Mouse (Mus musculus): ENCODE results near the gene Cdh13. TPM values are rescaled to one million over a fixed set of nuclear protein-coding genes. Genes with fewer than 3 reads are reported as not detected.
A peak's percentile ranks its signal among the peaks of the same experiment; 100 is the strongest.

Cdh13 gene
- polyA plus RNA-seq, 1 experiment from 2014 or later: 18.5 TPM

DNA sequence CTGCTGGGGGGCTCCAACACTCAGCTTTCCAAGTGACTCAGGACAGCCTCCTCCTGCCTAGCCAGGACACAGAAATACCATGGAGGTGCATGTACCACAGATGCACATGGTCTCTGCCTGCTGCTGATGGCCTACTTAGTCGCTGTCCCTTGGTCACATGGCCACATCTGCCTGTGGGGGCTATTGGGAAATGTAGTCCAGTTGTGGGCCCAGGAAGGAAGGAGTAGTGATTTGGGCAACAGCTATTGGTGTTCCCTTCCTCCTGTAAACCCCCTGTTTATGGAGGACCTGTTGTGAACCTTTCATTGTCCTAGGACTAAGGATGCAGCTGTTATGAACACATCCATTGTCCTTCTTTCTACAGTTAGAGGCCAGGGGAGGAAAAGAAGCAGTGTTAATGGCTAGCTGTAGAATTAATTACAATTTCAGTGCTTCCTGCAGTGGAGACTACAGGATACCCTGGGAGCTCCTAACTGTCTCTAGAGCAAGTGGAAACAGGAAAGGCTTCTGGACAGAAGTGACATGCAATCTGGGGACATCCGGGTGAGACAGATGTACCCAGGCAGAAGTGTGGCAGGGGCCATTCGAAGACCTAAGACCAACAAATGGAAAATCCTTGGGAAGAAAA lies 150.1 kb downstream of the Cdh13 start:
- Histone ChIP-seq H3K4me1 (replicated peaks; ENCODE audit: control insufficient read depth, insufficient read depth) (no peaks in the 10 kb centered on the region), H3K36me3 (ENCODE audit: control insufficient read depth, insufficient read depth, low read length) (no peaks in the 10 kb centered on the region), H3K9ac (ENCODE audit: low read length) (no peak overlapping the region), H3K27ac (replicated peaks) (no peak overlapping the region), H3K27me3 (ENCODE audit: control insufficient read depth, insufficient read depth, low read length) (no peaks in the 10 kb centered on the region), H3K9me3 (ENCODE audit: control insufficient read depth, low read length) (no peaks in the 10 kb centered on the region), H3K4me2 (replicated peaks; ENCODE audit: low read depth) (no peak overlapping the region), H3K4me3 (ENCODE audit: low read depth, low read length) (no peak overlapping the region)
- ATAC-seq (ENCODE audit: low FRiP score, low TSS enrichment): no peak
- DNase-seq (ENCODE audit: low spot score): no peak
- TF ChIP-seq CTCF (IDR thresholded peaks at IDR 0.05; ENCODE audit: low read depth): no peak
- TF ChIP-seq EP300 (optimal IDR thresholded peaks at IDR 0.05): no peak
- 79% methylated on average over 3 of the region's 3 CpGs for WGBS

DNA sequence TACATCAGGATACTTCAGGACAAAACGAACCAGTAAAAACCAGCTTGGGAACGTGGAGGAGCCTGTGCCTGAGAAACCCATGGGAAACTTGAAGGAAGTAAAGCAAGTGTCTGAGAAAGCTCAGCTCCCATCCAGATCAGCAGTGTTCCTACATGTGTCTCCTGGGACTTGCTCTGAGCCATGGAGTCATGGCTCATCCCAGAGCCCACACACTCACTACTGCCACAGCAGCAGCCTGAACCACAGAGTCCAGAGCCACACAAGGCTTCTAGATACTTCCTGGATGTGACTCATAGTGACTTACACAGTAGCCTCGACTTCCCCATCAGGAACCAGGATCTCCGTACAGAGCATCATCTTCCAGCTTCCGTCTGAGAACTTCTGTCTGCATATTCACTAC lies 153.2 kb downstream of the Cdh13 start:
- Histone ChIP-seq H3K4me2 (replicated peaks; ENCODE audit: low read depth) (no peak overlapping the region), H3K27me3 (ENCODE audit: control insufficient read depth, insufficient read depth, low read length) (no peaks in the 10 kb centered on the region), H3K4me3 (ENCODE audit: low read depth, low read length) (no peak overlapping the region), H3K9ac (ENCODE audit: low read length) (no peak overlapping the region), H3K9me3 (ENCODE audit: control insufficient read depth, low read length) (no peaks in the 10 kb centered on the region), H3K4me1 (replicated peaks; ENCODE audit: control insufficient read depth, insufficient read depth) (no peaks in the 10 kb centered on the region), H3K27ac (replicated peaks) (no peak overlapping the region), H3K36me3 (ENCODE audit: control insufficient read depth, insufficient read depth, low read length) (no peaks in the 10 kb centered on the region)
- TF ChIP-seq EP300 (optimal IDR thresholded peaks at IDR 0.05): no peak
- TF ChIP-seq CTCF (IDR thresholded peaks at IDR 0.05; ENCODE audit: low read depth): no peak
- 72% methylated on average over 5 of the region's 5 CpGs for WGBS
- ATAC-seq (ENCODE audit: low FRiP score, low TSS enrichment): no peak
- no peak for DNase-seq (ENCODE audit: low spot score)

GRCm38 (mm10) chr8:118437152-118437551 lies 153.6 kb downstream of the Cdh13 start:
- 82% methylated on average over 10 of the region's 10 CpGs for WGBS
- DNase-seq (ENCODE audit: low spot score) (no peak), ATAC-seq (ENCODE audit: low FRiP score, low TSS enrichment) (no peak)
- no peaks in the 10 kb centered on the region for H3K27me3 ChIP-seq (ENCODE audit: control insufficient read depth, insufficient read depth, low read length)
- no peak for TF ChIP-seq EP300 (optimal IDR thresholded peaks at IDR 0.05)
- no peak for TF ChIP-seq CTCF (IDR thresholded peaks at IDR 0.05; ENCODE audit: low read depth)
- no peaks in the 10 kb centered on the region for H3K9me3 ChIP-seq (ENCODE audit: control insufficient read depth, low read length)
- no peaks in the 10 kb centered on the region for H3K4me1 ChIP-seq (replicated peaks; ENCODE audit: control insufficient read depth, insufficient read depth)
- no peaks in the 10 kb centered on the region for H3K36me3 ChIP-seq (ENCODE audit: control insufficient read depth, insufficient read depth, low read length)
- H3K27ac ChIP-seq (replicated peaks): no peak overlapping the region
- no peak overlapping the region for H3K4me2 ChIP-seq (replicated peaks; ENCODE audit: low read depth)
- no peak overlapping the region for H3K4me3 ChIP-seq (ENCODE audit: low read depth, low read length)
- no peak overlapping the region for H3K9ac ChIP-seq (ENCODE audit: low read length)

- DNase-seq (ENCODE audit: low spot score): no peak
- Histone ChIP-seq H3K9me3 (ENCODE audit: control insufficient read depth, low read length) (no peaks in the 10 kb centered on the region), H3K27me3 (ENCODE audit: control insufficient read depth, insufficient read depth, low read length) (no peaks in the 10 kb centered on the region), H3K4me1 (replicated peaks; ENCODE audit: control insufficient read depth, insufficient read depth) (no peaks in the 10 kb centered on the region), H3K36me3 (ENCODE audit: control insufficient read depth, insufficient read depth, low read length) (no peaks in the 10 kb centered on the region), H3K9ac (ENCODE audit: low read length) (no peak overlapping the region), H3K4me3 (ENCODE audit: low read depth, low read length) (no peak overlapping the region), H3K4me2 (replicated peaks; ENCODE audit: low read depth) (no peak overlapping the region), H3K27ac (replicated peaks) (no peak overlapping the region)
- ATAC-seq (ENCODE audit: low FRiP score, low TSS enrichment): no peak
- WGBS: 69% methylated on average over 3 of the region's 3 CpGs
- TF ChIP-seq EP300 (optimal IDR thresholded peaks at IDR 0.05): no peak
- no peak for TF ChIP-seq CTCF (IDR thresholded peaks at IDR 0.05; ENCODE audit: low read depth)
Observed at GRCm38 (mm10) chr8:118437874-118438273, 154.3 kb downstream of the Cdh13 start.

GRCm38 (mm10) chr8:118439857-118440256 lies 156.3 kb downstream of the Cdh13 start:
- no peaks in the 10 kb centered on the region for H3K36me3 ChIP-seq (ENCODE audit: control insufficient read depth, insufficient read depth, low read length)
- no peak for DNase-seq (ENCODE audit: low spot score)
- 65% methylated on average over 5 of the region's 5 CpGs for WGBS

DNA sequence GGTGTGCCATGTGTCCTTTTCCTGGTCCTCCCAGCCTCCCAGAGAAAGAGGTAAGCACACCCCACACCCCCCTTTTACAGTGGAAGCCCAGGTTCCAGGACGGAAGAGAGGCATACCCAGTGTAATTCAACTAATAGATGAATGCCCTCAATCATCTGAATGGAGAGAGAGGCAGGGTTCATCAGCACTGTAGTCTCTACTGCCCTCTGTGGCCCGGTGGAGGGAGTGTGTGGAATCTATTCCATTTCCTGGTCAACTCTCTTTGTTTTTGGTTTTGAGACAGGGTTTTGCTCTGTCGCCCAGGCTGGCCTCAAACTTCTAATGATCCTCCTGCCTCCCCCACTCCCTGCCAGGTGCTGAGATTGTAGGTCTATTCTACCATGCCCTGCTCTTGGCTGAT lies 159.8 kb downstream of the Cdh13 start:
- 0 out of 2 replicates have a peak, but pooled peaks have one; percentile 15 for ATAC-seq (ENCODE audit: low FRiP score, low TSS enrichment)
- TF ChIP-seq CTCF (IDR thresholded peaks at IDR 0.05; ENCODE audit: low read depth) (peak; percentile 68), EP300 (optimal IDR thresholded peaks at IDR 0.05) (no peak)
- Histone ChIP-seq H3K27me3 (ENCODE audit: control insufficient read depth, insufficient read depth, low read length) (no peaks in the 10 kb centered on the region), H3K4me1 (replicated peaks; ENCODE audit: control insufficient read depth, insufficient read depth) (no peaks in the 10 kb centered on the region), H3K36me3 (ENCODE audit: control insufficient read depth, insufficient read depth, low read length) (no peaks in the 10 kb centered on the region), H3K27ac (replicated peaks) (no peak overlapping the region), H3K4me2 (replicated peaks; ENCODE audit: low read depth) (no peak overlapping the region), H3K4me3 (ENCODE audit: low read depth, low read length) (no peak overlapping the region), H3K9me3 (ENCODE audit: control insufficient read depth, low read length) (no peaks in the 10 kb centered on the region), H3K9ac (ENCODE audit: low read length) (no peak overlapping the region)
- no peak for DNase-seq (ENCODE audit: low spot score)
- WGBS: 53% methylated on average over 3 of the region's 3 CpGs

More at GRCm38 (mm10) chr8:118439857-118440256, 156.3 kb downstream of the Cdh13 start:
- H3K9me3 ChIP-seq (ENCODE audit: control insufficient read depth, low read length): no peaks in the 10 kb centered on the region
- no peak for TF ChIP-seq CTCF (IDR thresholded peaks at IDR 0.05; ENCODE audit: low read depth)
- TF ChIP-seq EP300 (optimal IDR thresholded peaks at IDR 0.05): no peak
- ATAC-seq (ENCODE audit: low FRiP score, low TSS enrichment): no peak
- H3K27ac ChIP-seq (replicated peaks): no peak overlapping the region
- no peak overlapping the region for H3K4me3 ChIP-seq (ENCODE audit: low read depth, low read length)
- H3K4me1 ChIP-seq (replicated peaks; ENCODE audit: control insufficient read depth, insufficient read depth): no peaks in the 10 kb centered on the region
- H3K27me3 ChIP-seq (ENCODE audit: control insufficient read depth, insufficient read depth, low read length): no peaks in the 10 kb centered on the region
- no peak overlapping the region for H3K9ac ChIP-seq (ENCODE audit: low read length)
- H3K4me2 ChIP-seq (replicated peaks; ENCODE audit: low read depth): no peak overlapping the region

Data from stomach, postnatal 0 days (tissue).